Mouse (Mus musculus) brain, adult 2 months (tissue): ENCODE measurements around the gene Ccser1.
A peak's percentile ranks its signal among the peaks of the same experiment; 100 is the strongest.

Experiments used
- DNase-seq: peaks from one replicate; pipeline ENCODE4 v3.0.0; 2011; ENCODE audit warnings: low read depth, low spot score

Ccser1 gene

DNA sequence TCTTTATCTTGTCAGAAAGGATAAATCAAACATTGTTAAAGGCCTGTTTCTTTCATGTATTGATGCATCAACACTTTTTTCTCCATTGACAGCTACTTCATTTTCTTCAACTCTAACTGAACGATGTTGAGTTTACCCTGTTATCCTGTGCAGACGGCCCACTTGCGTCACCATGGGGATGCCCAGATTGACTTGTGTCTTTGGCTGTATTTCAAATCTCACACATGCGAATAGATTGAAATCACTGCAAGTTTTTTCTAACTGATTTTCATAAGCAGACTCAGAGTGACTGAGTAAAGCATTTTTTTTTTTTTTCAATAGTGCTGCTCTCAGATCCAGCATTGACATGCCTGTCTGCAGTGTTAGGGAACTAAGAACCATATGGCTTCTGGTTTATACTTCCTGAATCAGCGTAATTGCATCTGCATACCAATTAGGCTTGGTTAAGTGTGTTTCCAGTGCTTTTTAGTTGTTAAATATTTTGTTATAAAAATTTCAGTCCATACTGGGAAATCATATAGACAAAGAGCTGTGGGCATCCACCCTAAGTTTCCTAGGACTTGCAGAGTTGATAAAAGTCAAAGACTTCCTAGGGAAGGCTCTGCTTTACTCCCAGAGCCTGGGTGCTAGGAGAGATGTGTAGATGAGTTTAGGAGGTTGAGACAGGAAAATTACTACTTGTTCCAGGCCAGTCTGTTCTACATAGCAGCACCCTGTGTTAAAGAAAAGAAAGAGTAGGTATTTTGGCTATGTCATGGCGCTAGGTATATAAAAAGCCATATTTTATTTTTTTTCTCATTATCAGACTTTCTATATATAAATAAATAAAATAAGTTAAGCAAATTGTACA is 116.3 kb downstream of the Ccser1 start:
- DNase-seq = peak; percentile 68

- peak; percentile 34 for DNase-seq
Observed at GRCm38 (mm10) chr6:61300441-61300840, 120.3 kb downstream of the Ccser1 start.

- no peak for DNase-seq
Observed at GRCm38 (mm10) chr6:61300975-61301374, 120.9 kb downstream of the Ccser1 start.

GRCm38 (mm10) chr6:61301631-61302030 is 121.5 kb downstream of the Ccser1 start:
- DNase-seq = peak; percentile 41

DNA sequence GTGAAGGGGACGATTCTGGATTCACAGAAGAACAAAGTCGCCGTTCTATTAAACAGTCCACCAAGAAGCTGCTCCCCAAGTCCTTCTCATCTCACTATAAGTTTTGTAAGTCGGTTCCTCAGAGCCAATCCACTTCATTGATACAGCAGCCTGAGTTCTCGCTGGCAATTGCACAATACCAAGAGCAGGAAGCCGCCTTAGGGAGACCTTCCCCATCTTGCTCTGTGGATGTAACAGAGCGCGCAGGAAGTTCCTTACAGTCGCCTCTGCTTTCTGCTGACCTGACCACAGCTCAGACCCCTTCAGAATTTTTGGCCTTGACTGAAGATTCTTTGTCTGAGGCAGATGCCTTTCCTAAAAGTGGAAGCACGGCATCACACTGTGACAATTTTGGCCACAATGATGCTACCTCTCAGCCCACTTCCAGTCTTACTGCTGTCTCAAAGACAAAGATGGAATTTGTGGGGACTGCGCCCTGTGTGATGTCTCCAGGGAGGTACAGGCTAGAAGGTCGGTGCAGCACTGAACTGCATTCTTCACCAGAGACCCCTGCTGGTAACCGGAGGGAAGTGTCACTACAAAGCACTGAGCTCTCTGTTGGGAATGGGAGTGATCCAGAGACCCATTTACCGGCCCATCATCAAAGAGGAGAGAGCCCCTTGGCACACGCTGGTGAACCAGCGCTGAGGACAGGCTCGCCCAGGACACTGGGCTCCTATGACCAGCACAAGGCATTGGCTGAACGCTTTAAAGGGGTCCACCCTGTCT is 131.4 kb downstream of the Ccser1 start:
- DNase-seq = no peak

- peak; percentile 87 for DNase-seq
Observed at GRCm38 (mm10) chr6:61315884-61316601, 135.9 kb downstream of the Ccser1 start.

GRCm38 (mm10) chr6:61320842-61321241 is 140.7 kb downstream of the Ccser1 start:
- DNase-seq = no peak

DNA sequence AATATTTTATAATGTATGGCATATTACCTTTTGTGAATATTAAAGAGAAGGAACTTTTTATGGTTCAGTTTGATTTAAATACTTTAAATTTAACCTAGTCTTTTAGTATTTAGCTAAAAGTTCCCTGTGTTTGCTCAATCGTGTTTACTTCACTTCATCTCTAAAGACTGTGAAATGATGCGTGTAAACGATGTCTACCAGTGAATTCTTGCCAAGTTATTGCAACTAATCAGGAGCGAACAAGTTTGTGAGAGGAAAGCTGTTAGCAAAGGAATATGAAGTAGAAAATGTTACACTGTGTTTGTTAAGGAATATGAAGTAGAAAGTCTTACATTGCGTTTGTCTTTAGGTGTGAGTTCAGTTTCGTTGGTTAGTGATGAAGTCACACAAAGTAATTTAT is 142.2 kb downstream of the Ccser1 start:
- no peak for DNase-seq

- no peak for DNase-seq
Observed at GRCm38 (mm10) chr6:61326131-61326530, 146.0 kb downstream of the Ccser1 start.

GRCm38 (mm10) chr6:61328981-61329380 is 148.9 kb downstream of the Ccser1 start:
- DNase-seq = no peak

DNA sequence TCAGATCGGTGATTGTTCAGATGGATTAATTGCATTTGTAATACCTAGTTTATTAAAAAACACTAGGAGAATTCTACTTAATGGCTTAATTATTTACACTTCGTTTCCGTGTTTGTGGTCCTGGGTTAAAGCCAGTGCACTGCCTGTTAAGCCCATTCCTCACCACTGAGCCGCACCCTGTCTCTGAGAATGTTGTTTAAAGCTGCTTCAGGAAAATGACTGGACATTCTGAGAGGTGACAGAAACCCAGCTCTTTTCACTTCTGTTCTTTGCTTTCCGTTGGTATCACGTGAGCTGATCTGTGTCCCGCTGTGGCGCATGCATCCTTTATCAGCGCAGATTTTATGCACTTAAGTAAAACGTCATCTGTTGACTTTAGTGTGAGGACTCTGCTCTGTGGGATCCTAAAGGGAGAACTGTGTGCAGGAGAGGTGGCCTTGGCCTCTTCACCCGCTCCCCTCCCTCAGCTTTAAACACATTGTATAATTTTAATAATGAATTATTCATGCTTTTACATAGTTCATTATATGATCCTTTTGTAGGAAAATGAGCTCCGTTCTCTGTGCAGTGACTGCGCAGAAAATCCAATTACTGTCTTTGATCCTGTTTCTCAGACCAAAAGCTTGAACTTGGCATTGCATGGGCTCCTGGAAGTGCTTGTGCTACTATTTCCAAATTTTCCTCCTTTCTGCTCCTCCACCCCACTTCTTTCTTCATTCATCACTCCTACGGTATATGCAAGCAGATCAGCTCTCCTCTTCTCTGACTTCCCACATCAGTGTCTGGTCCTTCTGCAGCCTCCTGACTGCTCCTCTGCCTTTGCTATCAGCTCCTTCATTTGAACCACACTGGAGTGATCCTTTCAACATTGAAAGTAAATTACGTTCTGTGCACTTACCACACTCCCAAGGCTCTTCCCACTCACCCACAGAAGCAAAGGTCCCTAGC is 149.7 kb downstream of the Ccser1 start:
- DNase-seq = peak; percentile 19

DNA sequence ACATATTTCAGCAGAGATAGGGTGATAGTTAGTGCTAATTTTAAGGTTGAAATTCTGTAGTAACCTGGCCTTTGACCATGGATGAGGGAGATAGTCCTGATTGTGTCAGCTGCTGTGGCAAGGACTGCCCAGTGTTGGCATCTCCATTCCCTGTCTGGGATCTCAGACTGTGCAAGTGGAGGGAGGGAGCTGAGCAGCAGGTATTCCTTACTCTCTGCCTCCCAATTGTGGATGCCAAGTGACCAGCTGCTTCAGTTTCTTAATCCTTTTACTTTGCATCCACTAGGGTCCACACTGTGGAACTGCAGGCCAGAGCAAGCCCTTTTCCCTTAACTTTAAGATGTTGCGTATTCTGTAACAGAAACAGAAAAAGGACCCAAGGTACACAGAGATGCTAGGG is 154.3 kb downstream of the Ccser1 start:
- no peak for DNase-seq

- peak; percentile 56 for DNase-seq
Observed at GRCm38 (mm10) chr6:61347045-61347838, 167.1 kb downstream of the Ccser1 start.

- DNase-seq = peak; percentile 69
Observed at GRCm38 (mm10) chr6:61363722-61364121, 183.6 kb downstream of the Ccser1 start.

DNA sequence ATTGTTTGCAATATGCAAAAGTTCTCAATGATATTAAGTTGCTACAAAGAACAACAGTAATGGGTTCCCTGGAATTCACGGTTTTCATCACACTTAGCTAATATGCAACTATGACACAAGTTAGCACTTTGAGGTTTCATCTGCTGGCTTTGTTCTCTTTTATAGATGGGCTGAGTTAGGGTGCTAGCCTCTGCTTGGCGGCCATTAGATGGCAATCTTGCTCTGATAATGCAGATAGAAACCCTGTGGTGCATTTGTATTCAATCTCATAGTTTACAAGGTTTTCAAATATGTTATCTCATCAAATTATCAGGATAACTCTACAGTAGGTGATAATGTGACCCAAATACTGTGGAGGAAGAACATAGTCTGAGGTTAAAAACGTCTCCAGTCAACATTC is 202.4 kb downstream of the Ccser1 start:
- DNase-seq = peak; percentile 80

DNA sequence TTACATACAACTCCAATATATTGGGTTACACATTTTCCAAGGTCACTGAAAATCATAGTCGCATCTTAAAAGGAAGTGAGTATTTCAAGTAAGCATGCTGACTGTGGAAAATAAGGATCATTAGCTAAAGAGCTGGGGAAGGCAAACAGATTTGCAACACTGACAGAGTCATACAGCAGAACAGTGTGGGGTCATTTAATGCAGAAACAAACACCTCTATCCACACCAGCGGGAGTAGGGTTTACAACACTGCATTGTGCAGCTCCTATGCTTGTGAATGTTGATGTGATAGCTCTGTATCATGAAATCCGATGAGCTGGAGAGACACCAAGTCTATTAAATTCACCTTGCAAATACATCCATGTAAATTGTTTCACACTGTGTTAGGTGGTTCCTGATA is 202.9 kb downstream of the Ccser1 start:
- no peak for DNase-seq

GRCm38 (mm10) chr6:61387046-61387445 is 206.9 kb downstream of the Ccser1 start:
- DNase-seq = no peak

GRCm38 (mm10) chr6:61427490-61427889 is 247.4 kb downstream of the Ccser1 start:
- DNase-seq = no peak

DNA sequence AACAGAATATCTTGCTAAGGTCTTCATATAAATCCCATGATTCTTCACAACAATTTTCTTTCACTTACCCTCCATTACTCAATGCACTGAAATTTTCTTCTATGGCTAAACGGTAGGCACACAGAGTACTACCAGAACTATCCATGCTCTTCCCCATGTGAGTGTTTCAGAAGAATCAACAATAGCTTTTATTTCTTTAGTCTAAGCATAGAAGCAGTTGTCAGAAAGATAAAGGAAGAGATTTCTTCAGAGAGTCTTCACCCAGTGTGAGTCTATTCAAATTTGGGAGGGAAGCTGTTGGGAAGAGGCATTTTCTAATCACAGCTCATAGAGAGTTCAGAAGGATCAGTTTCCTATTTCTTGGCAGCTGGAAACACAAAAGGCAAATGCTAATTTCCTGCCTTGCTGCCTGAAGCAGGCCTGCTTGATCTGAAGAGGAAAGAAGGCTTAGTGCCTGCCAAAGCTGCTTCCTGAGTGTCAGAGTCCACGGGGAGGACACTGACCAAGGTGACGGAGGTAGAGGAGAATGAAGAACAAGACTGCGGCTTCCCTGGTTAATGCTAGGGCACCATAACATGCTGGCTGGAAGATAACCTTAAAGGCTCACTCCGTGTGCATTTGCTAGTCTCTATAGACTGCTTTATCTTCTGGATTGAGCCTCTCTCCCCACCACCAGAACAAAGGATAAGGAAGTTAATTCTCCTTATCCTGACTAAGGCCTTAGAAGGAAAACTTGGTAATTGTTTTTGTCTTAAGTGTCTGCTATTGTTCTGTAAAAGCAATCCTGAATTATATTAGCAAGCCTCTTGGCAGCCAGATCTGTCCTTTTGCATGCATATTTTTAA is 251.0 kb downstream of the Ccser1 start:
- peak; percentile 57 for DNase-seq

GRCm38 (mm10) chr6:61431726-61431984 is 251.5 kb downstream of the Ccser1 start:
- no peak for DNase-seq
